Mouse (Mus musculus): ENCODE measurements around the gene Olfr692. TPM values are rescaled to one million over a fixed set of nuclear protein-coding genes. Genes with fewer than 3 reads are reported as not detected.
"Not testable (repeated sequence)": the region's sequence is repeated elsewhere in the genome, so short reads cannot be mapped to it uniquely, and the experiment has no call there.

The Olfr692 gene
- not detected for total RNA-seq (2021)

GRCm38 (mm10) chr7:105367930-105368329 lies at the start of gene Olfr692:
TSS of gene Olfr692 (plus strand) at chr7:105368230.
- intact Hi-C loops (cut with DNase I): no loop called here
- no peak for DNase-seq

- intact Hi-C loops (cut with DNase I): no loop called here
- DNase-seq: no peak
Measured at GRCm38 (mm10) chr7:105325302-105325701, 42.7 kb upstream of the Olfr692 start.

GRCm38 (mm10) chr7:105334004-105334403 lies 34.0 kb upstream of the Olfr692 start, which contains the start of gene Olfr690:
TSS of gene Olfr690 (minus strand) at chr7:105334104.
- intact Hi-C loops (cut with DNase I): no loop called here
- no peak for DNase-seq

- DNase-seq: no peak
- intact Hi-C loops (cut with DNase I): no loop called here
Measured at GRCm38 (mm10) chr7:105342170-105342569, 25.9 kb upstream of the Olfr692 start, which contains the start of gene Olfr691. TSS of gene Olfr691 (minus strand) at chr7:105342270.

GRCm38 (mm10) chr7:105342752-105343151 lies 25.3 kb upstream of the Olfr692 start:
- intact Hi-C loops (cut with DNase I): no loop called here
- no peak for DNase-seq

- intact Hi-C loops (cut with DNase I); DNase-seq: not testable (repeated sequence)
Measured at GRCm38 (mm10) chr7:105356064-105356463, 12.0 kb upstream of the Olfr692 start.

- intact Hi-C loops (cut with DNase I); DNase-seq: not testable (repeated sequence)
Measured at GRCm38 (mm10) chr7:105356487-105356886, 11.5 kb upstream of the Olfr692 start.

GRCm38 (mm10) chr7:105361713-105362112 lies 6.3 kb upstream of the Olfr692 start:
- DNase-seq: no peak

GRCm38 (mm10) chr7:105367268-105367667 lies 762 bp upstream of the Olfr692 start:
- intact Hi-C loops (cut with DNase I): no loop called here
- DNase-seq: no peak

More at GRCm38 (mm10) chr7:105361713-105362112, 6.3 kb upstream of the Olfr692 start:
- intact Hi-C loops (cut with DNase I): no loop called here

GRCm38 (mm10) chr7:105368521-105368920 lies 491 bp downstream of the Olfr692 start:
- no peak for DNase-seq
- intact Hi-C loops (cut with DNase I): no loop called here

GRCm38 (mm10) chr7:105372912-105373311 lies 4.9 kb downstream of the Olfr692 start:
- no peak for DNase-seq
- intact Hi-C loops (cut with DNase I): no loop called here

- DNase-seq: no peak
- intact Hi-C loops (cut with DNase I): no loop called here
Measured at GRCm38 (mm10) chr7:105373509-105373908, 5.5 kb downstream of the Olfr692 start.

GRCm38 (mm10) chr7:105373976-105374375 lies 5.9 kb downstream of the Olfr692 start:
- DNase-seq: no peak
- intact Hi-C loops (cut with DNase I): no loop called here

GRCm38 (mm10) chr7:105374866-105375265 lies 6.8 kb downstream of the Olfr692 start, which contains the start of gene Gm5901:
TSS of gene Gm5901 (plus strand) at chr7:105375038.
- intact Hi-C loops (cut with DNase I): no loop called here

GRCm38 (mm10) chr7:105380329-105380728 lies 12.3 kb downstream of the Olfr692 start:
- intact Hi-C loops (cut with DNase I): no loop called here
- no peak for DNase-seq

More at GRCm38 (mm10) chr7:105374866-105375265, 6.8 kb downstream of the Olfr692 start, which contains the start of gene Gm5901:
- DNase-seq: no peak

- intact Hi-C loops (cut with DNase I): no loop called here
- no peak for DNase-seq
Measured at GRCm38 (mm10) chr7:105387696-105388095, 19.7 kb downstream of the Olfr692 start.

GRCm38 (mm10) chr7:105390236-105390635 lies 22.2 kb downstream of the Olfr692 start:
- no peak for DNase-seq
- intact Hi-C loops (cut with DNase I): no loop called here

- intact Hi-C loops (cut with DNase I): no loop called here
- DNase-seq: no peak
Measured at GRCm38 (mm10) chr7:105394606-105395005, 26.6 kb downstream of the Olfr692 start.

GRCm38 (mm10) chr7:105395131-105395820 lies 27.2 kb downstream of the Olfr692 start:
- intact Hi-C loops (cut with DNase I): no loop called here
- DNase-seq: no peak

GRCm38 (mm10) chr7:105396126-105396525 lies 28.1 kb downstream of the Olfr692 start:
- intact Hi-C loops (cut with DNase I): no loop called here
- DNase-seq: no peak

GRCm38 (mm10) chr7:105399058-105399934 lies 31.3 kb downstream of the Olfr692 start:
- intact Hi-C loops (cut with DNase I): no loop called here
- peak; percentile 32 for DNase-seq

Data from left cerebral cortex, postnatal 4 days (tissue).